In genomic region chr1:60096572-60097276, GRCm38 (mm10) we compare ENCODE assay signal across 8 mouse cellular contexts. TPM values are rescaled to one million over a fixed set of nuclear protein-coding genes. Genes with fewer than 3 reads are reported as not detected.
DNase-seq lines count a peak whose midpoint lies in the region; ATAC-seq and TF ChIP-seq lines count a peak whose summit lies in the region.

No protein-coding gene starts in this region.

- peak overlapping the region; percentile 76 for H3ac ChIP-seq in C2C12 (ENCODE audit: control insufficient read depth, insufficient read length, low read depth)

- peak overlapping the region; percentile 92 for H3K4me3 ChIP-seq in heart, embryonic 11.5 days (ENCODE audit: low read depth, low read length)
- H3K4me3 ChIP-seq in C2C12 (ENCODE audit: insufficient read depth, poor library complexity, severe bottlenecking): peak overlapping the region; percentile 44
- H3K4me3 ChIP-seq in hindbrain, embryonic 11.5 days (ENCODE audit: low read depth, low read length): peak overlapping the region; percentile 61
- H3K4me3 ChIP-seq in midbrain, embryonic 11.5 days (ENCODE audit: low read depth, low read length): peak overlapping the region; percentile 88

- intact Hi-C loops in heart, postnatal 25 days (cut with DNase I): loop anchor here (5.0 kb wide), 1 partner anchor 214 kb away; no protein-coding TSS in a partner anchor

- WGBS in heart, embryonic 11.5 days (ENCODE audit: insufficient replicate concordance): 8% methylated on average over 13 of the region's 13 CpGs
- 11% methylated on average over 13 of the region's 13 CpGs for WGBS in hindbrain, embryonic 11.5 days
- WGBS in midbrain, embryonic 11.5 days: 12% methylated on average over 13 of the region's 13 CpGs

- H3K27ac ChIP-seq in heart, embryonic 11.5 days (ENCODE audit: low read depth, low read length): no peak overlapping the region
- no peak overlapping the region for H3K27ac ChIP-seq in hindbrain, embryonic 11.5 days (ENCODE audit: low read depth, low read length)
- H3K27ac ChIP-seq in midbrain, embryonic 11.5 days (ENCODE audit: low read depth, low read length): no peak overlapping the region

- DNase-seq in heart, postnatal 25 days (ENCODE audit: low spot score): no peak
- peak; percentile 45 for DNase-seq in cerebellum, adult 9-10 months
- peak; percentile 25 for DNase-seq in hindbrain, embryonic 11.5 days (ENCODE audit: low spot score)
- DNase-seq in midbrain, embryonic 11.5 days (ENCODE audit: low spot score, missing footprints): peak; percentile 91
- no peak for DNase-seq in left cerebral cortex, adult 18-20 months (ENCODE audit: low spot score in 2 of 2)

- no peak for TF ChIP-seq CTCF in C2C12 (IDR thresholded peaks at IDR 0.05; ENCODE audit: control insufficient read depth, insufficient read depth, insufficient read length)

- H3K9me3 ChIP-seq in heart, embryonic 11.5 days (replicated peaks; ENCODE audit: control insufficient read depth, low read length): no peaks in the 10 kb centered on the region
- no peaks in the 10 kb centered on the region for H3K9me3 ChIP-seq in hindbrain, embryonic 11.5 days (ENCODE audit: control insufficient read depth, low read length)
- H3K9me3 ChIP-seq in midbrain, embryonic 11.5 days (ENCODE audit: control insufficient read depth, low read length): no peaks in the 10 kb centered on the region

- H3K4me1 ChIP-seq in heart, embryonic 11.5 days (ENCODE audit: control insufficient read depth, insufficient read depth, low read length): 0 out of 2 replicates have a peak, but pooled peaks cover 3% of the 10 kb centered on the region
- no peaks in the 10 kb centered on the region for H3K4me1 ChIP-seq in hindbrain, embryonic 11.5 days (replicated peaks; ENCODE audit: control insufficient read depth, insufficient read depth, low read length)
- H3K4me1 ChIP-seq in midbrain, embryonic 11.5 days (ENCODE audit: control insufficient read depth, insufficient read depth, low read length): peaks cover 9% of the 10 kb centered on the region

- H3K9ac ChIP-seq in heart, embryonic 11.5 days (ENCODE audit: low read depth, low read length): peak overlapping the region; percentile 96; the same call in 1 of the 2 replicates
- H3K9ac ChIP-seq in hindbrain, embryonic 11.5 days (ENCODE audit: low read depth, low read length): peak overlapping the region; percentile 52
- peak overlapping the region; percentile 95 for H3K9ac ChIP-seq in midbrain, embryonic 11.5 days (ENCODE audit: low read length)

- peak overlapping the region; percentile 86 for H3K4me2 ChIP-seq in heart, embryonic 11.5 days
- peak overlapping the region; percentile 66 for H3K4me2 ChIP-seq in hindbrain, embryonic 11.5 days (replicated peaks; ENCODE audit: low read depth, low read length)
- peak overlapping the region; percentile 77 for H3K4me2 ChIP-seq in midbrain, embryonic 11.5 days

- peaks cover 19% of the 10 kb centered on the region for H3K79me3 ChIP-seq in C2C12 (ENCODE audit: low read depth)

- ATAC-seq in heart, embryonic 11.5 days (replicated peaks; ENCODE audit: insufficient number of reproducible peaks, low FRiP score, low TSS enrichment): no peak
- ATAC-seq in hindbrain, embryonic 11.5 days (ENCODE audit: low FRiP score): no peak
- no peak for ATAC-seq in midbrain, embryonic 11.5 days (ENCODE audit: low FRiP score)
- ATAC-seq in activated CD4-positive, CD25-positive, alpha-beta regulatory T cell, adult 4 months: no peak

- H3K27me3 ChIP-seq in heart, embryonic 11.5 days (ENCODE audit: control insufficient read depth, insufficient read depth, low read length): no peaks in the 10 kb centered on the region
- no peaks in the 10 kb centered on the region for H3K27me3 ChIP-seq in C2C12 (ENCODE audit: control insufficient read depth, insufficient read depth, insufficient read length)
- H3K27me3 ChIP-seq in hindbrain, embryonic 11.5 days (ENCODE audit: control insufficient read depth, insufficient read depth, low read length): no peaks in the 10 kb centered on the region
- no peaks in the 10 kb centered on the region for H3K27me3 ChIP-seq in midbrain, embryonic 11.5 days (ENCODE audit: control insufficient read depth, insufficient read depth, low read length)

- H3K79me2 ChIP-seq in C2C12 (ENCODE audit: control insufficient read depth, insufficient read depth): peaks cover 47% of the 10 kb centered on the region

- peaks cover 5% of the 10 kb centered on the region; the same call in 1 of the 2 replicates for H3K36me3 ChIP-seq in heart, embryonic 11.5 days (ENCODE audit: control insufficient read depth, insufficient read depth, low read length)
- peaks cover 41% of the 10 kb centered on the region for H3K36me3 ChIP-seq in C2C12 (ENCODE audit: control insufficient read depth, insufficient read depth)
- no peaks in the 10 kb centered on the region for H3K36me3 ChIP-seq in hindbrain, embryonic 11.5 days (ENCODE audit: control insufficient read depth, insufficient read depth, low read length)
- no peaks in the 10 kb centered on the region for H3K36me3 ChIP-seq in midbrain, embryonic 11.5 days (ENCODE audit: control insufficient read depth, insufficient read depth, low read length)

TF ChIP-seq in C2C12, 6 proteins besides CTCF, POLR2A, EP300 and RAD21:
- no peak for TF ChIP-seq MYOD1 (IDR thresholded peaks at IDR 0.05; ENCODE audit: control insufficient read depth, insufficient read length, low read depth)
- no peak for TF ChIP-seq MAX (IDR thresholded peaks at IDR 0.05)
- TF ChIP-seq FOSL1 (IDR thresholded peaks at IDR 0.05; ENCODE audit: insufficient read depth, low read length, poor library complexity, severe bottlenecking): no peak
- no peak for TF ChIP-seq MYOG (IDR thresholded peaks at IDR 0.05; ENCODE audit: control insufficient read depth, extremely low read depth, insufficient read length)
- TF ChIP-seq USF1 (IDR thresholded peaks at IDR 0.05; ENCODE audit: low read depth): no peak
- TF ChIP-seq CEBPB (IDR thresholded peaks at IDR 0.05; ENCODE audit: low read depth): no peak

RNA-seq across cellular contexts. Expression of gene Carf, which starts 1.3 kb away (rescaled TPM):
- 6.1 and 6.3 TPM in 2 replicates for polyA plus RNA-seq in heart, embryonic 11.5 days (2014; fragmentation: Nextera tagmentation; extraction: Ambion mirVana)
- total RNA-seq in heart, postnatal 25 days (2021): 1 to 10 TPM; 6.4 to 9.0 TPM
- 0.80 TPM for polyA plus RNA-seq in C2C12 (2012; fragmentation: generic; extraction: Trizol)
- 5.7 and 5.9 TPM in 2 replicates for polyA plus RNA-seq in hindbrain, embryonic 11.5 days (2014; fragmentation: Nextera tagmentation; extraction: Ambion mirVana)
- 6.7 and 6.8 TPM in 2 replicates for polyA plus RNA-seq in midbrain, embryonic 11.5 days (2014; fragmentation: Nextera tagmentation; extraction: Ambion mirVana)
- polyA plus RNA-seq in activated CD4-positive, CD25-positive, alpha-beta regulatory T cell, adult 4 months (2017; shearing (Covaris generic)): 1 to 10 TPM; 6.8 to 8.7 TPM
- total RNA-seq in left cerebral cortex, adult 18-20 months (2021): 10 to 100 TPM; 23.6 to 24.0 TPM

RNA-seq across cellular contexts. Expression of gene Wdr12, which starts 1.7 kb away (rescaled TPM):
- 32.2 and 36.9 TPM in 2 replicates for polyA plus RNA-seq in heart, embryonic 11.5 days (2014; fragmentation: Nextera tagmentation; extraction: Ambion mirVana)
- total RNA-seq in heart, postnatal 25 days (2021): 1 to 10 TPM; 9.5 to 9.6 TPM
- polyA plus RNA-seq in C2C12 (2012; fragmentation: generic; extraction: Trizol): 27.2 TPM
- 50.2 and 50.7 TPM in 2 replicates for polyA plus RNA-seq in hindbrain, embryonic 11.5 days (2014; fragmentation: Nextera tagmentation; extraction: Ambion mirVana)
- 49.1 and 58.7 TPM in 2 replicates for polyA plus RNA-seq in midbrain, embryonic 11.5 days (2014; fragmentation: Nextera tagmentation; extraction: Ambion mirVana)
- 10 to 100 TPM; 50.5 to 50.8 TPM for polyA plus RNA-seq in activated CD4-positive, CD25-positive, alpha-beta regulatory T cell, adult 4 months (2017; shearing (Covaris generic))
- total RNA-seq in left cerebral cortex, adult 18-20 months (2021): 10 to 100 TPM; 32.1 to 32.8 TPM

RNA-seq across cellular contexts. Expression of gene Ica1l, which starts 53.7 kb away (rescaled TPM):
- 0.62 and 0.74 TPM in 2 replicates for polyA plus RNA-seq in heart, embryonic 11.5 days (2014; fragmentation: Nextera tagmentation; extraction: Ambion mirVana)
- under 1 TPM; 0.29 to 0.45 TPM for total RNA-seq in heart, postnatal 25 days (2021)
- polyA plus RNA-seq in C2C12 (2012; fragmentation: generic; extraction: Trizol): 0.06 TPM
- 4.2 and 4.5 TPM in 2 replicates for polyA plus RNA-seq in hindbrain, embryonic 11.5 days (2014; fragmentation: Nextera tagmentation; extraction: Ambion mirVana)
- polyA plus RNA-seq in midbrain, embryonic 11.5 days (2014; fragmentation: Nextera tagmentation; extraction: Ambion mirVana): 3.6 and 3.7 TPM in 2 replicates
- 1 to 10 TPM in 1 of 2 experiments, under 1 TPM in 1; 0.64 to 1.6 TPM for polyA plus RNA-seq in activated CD4-positive, CD25-positive, alpha-beta regulatory T cell, adult 4 months (2017; shearing (Covaris generic))
- total RNA-seq in left cerebral cortex, adult 18-20 months (2021): 10 to 100 TPM; 37.9 to 40.2 TPM

Comparison
In these comparisons a context has a peak if more than half of its experiments do, and no peak if none do; other contexts are left out.
1. DNase-seq: peak in cerebellum, adult 9-10 months (single experiment), hindbrain, embryonic 11.5 days (single experiment) and midbrain, embryonic 11.5 days (single experiment); none in heart, postnatal 25 days (single experiment) and left cerebral cortex, adult 18-20 months (0 of 2).
2. Peak in every context shown above with its lines, with median percentiles within 50 percentile points of each other: H3K4me2 ChIP-seq, H3K4me3 ChIP-seq and H3K9ac ChIP-seq.